Mouse (Mus musculus): ENCODE results near the gene Gm4969.

DNA sequence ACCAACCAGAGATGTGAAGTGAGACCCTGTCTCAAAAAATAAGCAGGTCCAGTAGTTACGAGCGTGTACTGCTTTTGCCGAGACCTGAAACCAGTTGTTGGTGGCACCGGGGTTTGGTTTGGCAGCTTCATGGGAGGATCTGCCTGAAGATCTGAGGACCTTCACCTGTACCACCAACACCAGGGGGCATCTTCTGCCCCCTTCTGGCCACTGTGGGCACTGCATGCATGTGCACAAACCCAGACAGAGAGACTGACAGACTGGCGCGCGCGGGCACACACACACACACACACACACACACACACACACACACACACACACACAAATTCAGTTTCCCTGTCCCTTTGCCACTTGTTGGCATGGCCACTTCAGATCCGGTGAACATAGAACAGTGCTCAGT lies 44.7 kb downstream of the Gm4969 start:
- TF ChIP-seq POLR2A (IDR thresholded peaks at IDR 0.05; ENCODE audit: control insufficient read depth, low read depth, low read length) (no peak), CTCF (IDR thresholded peaks at IDR 0.05; ENCODE audit: control insufficient read depth, insufficient read depth, insufficient replicate concordance, low read depth, low read length) (peak; percentile 92)
